Mouse (Mus musculus) MEL (cell line): ENCODE measurements at regions not wholly inside any gene's neighbourhood (a gene's known extent, or its start where the extent isn't known, plus 50 kb on each side); places are given as distances from the start of the nearest gene placed in this dataset.

ENCODE experiments used
- BHLHE40 ChIP-seq: IDR thresholded peaks from 2 replicates; pipeline ENCODE4 v1.6.1; 2012; ENCODE audit warnings: low read depth, mild to moderate bottlenecking, inconsistent platforms, low read length, improper control_type of control experiment, borderline replicate concordance
- CTCF ChIP-seq, 3 experiments: IDR thresholded peaks in 2 of 3; conservative IDR thresholded peaks in 1 of 3; 2 replicates each; pipeline ENCODE4 v1.5.1; 2011 to 2012; ENCODE audit warnings: low read length in 3 of 3, low read depth in 2 of 3, mild to moderate bottlenecking in 2 of 3, improper control_type of control experiment in 1 of 3, inconsistent platforms in 1 of 3, mixed read lengths in 1 of 3, moderate library complexity in 1 of 3; ENCODE audit not compliant: control insufficient read depth in 1 of 3, insufficient read depth in 1 of 3, poor library complexity in 1 of 3, severe bottlenecking in 1 of 3
- EP300 ChIP-seq, 2 experiments: IDR thresholded peaks; 2 replicates each; pipeline ENCODE4 v1.6.1; 2011; ENCODE audit warnings: improper control_type of control experiment in 2 of 2, low read length in 2 of 2, low read depth in 1 of 2, mild to moderate bottlenecking in 1 of 2
- TAL1 ChIP-seq: IDR thresholded peaks from 2 replicates; pipeline ENCODE4 v1.6.1; 2012; ENCODE audit warnings: mild to moderate bottlenecking, inconsistent platforms, low read length, moderate library complexity, mixed read lengths

GRCm38 (mm10) chr13:37134518-37134917 lies 84.5 kb upstream of the F13a1 start:
- TF ChIP-seq CTCF (IDR thresholded peaks at IDR 0.05 in 2 of 3, conservative IDR thresholded peaks at IDR 0.05 in 1 of 3; ENCODE audit: control insufficient read depth in 1 of 3, insufficient read depth in 1 of 3, low read depth in 2 of 3, low read length in 3 of 3, poor library complexity in 1 of 3, severe bottlenecking in 1 of 3) (no peak), BHLHE40 (no peak), TAL1 (no peak), EP300 (IDR thresholded peaks at IDR 0.05; ENCODE audit: low read depth in 1 of 2, low read length in 2 of 2) (no peak)
